Mouse (Mus musculus): Measurements from ENCODE around the gene Spaca3.

Gene Spaca3

DNA sequence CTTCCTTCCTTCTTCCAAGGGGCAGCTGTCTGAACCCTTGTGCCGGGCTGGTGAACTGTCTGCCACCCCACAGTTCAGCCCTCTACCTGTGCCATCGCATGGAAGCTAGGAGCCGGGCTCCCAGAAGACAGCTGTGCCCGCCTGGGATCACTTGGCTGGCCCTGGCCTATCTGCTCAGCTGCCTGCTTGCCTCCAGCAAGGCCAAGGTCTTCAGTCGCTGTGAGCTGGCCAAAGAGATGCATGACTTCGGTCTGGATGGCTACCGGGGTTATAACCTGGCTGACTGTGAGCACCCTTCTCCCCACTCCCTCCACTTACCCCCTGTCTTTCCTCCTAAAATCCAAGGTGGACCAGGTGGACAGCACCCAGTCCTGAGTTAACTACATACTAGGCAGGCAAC is 4.8 kb downstream of the Spaca3 start:
- DNase-seq (ENCODE audit: extremely low read depth, insufficient read length, low spot score) = no peak

DNA sequence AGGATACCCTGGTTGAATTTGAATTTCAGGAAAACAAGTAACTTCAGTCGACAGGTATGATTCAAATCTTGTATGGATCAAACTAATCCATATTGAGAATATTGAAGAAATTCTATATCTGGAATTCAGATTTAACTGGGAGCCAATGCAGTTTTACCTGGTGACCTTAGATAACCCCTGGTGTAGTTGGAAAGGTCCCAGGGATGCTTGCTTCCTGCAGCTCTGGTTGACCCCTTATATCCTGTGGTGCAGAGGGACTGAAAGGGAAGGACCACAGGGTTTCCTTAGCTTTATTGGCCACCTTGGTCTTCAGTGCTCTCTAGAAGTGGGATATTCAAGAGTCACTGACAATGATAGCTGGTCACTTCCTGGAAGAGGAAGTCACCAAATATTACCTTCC is 9.9 kb downstream of the Spaca3 start:
- no peak for DNase-seq (ENCODE audit: extremely low read depth, insufficient read length, low spot score)

DNA sequence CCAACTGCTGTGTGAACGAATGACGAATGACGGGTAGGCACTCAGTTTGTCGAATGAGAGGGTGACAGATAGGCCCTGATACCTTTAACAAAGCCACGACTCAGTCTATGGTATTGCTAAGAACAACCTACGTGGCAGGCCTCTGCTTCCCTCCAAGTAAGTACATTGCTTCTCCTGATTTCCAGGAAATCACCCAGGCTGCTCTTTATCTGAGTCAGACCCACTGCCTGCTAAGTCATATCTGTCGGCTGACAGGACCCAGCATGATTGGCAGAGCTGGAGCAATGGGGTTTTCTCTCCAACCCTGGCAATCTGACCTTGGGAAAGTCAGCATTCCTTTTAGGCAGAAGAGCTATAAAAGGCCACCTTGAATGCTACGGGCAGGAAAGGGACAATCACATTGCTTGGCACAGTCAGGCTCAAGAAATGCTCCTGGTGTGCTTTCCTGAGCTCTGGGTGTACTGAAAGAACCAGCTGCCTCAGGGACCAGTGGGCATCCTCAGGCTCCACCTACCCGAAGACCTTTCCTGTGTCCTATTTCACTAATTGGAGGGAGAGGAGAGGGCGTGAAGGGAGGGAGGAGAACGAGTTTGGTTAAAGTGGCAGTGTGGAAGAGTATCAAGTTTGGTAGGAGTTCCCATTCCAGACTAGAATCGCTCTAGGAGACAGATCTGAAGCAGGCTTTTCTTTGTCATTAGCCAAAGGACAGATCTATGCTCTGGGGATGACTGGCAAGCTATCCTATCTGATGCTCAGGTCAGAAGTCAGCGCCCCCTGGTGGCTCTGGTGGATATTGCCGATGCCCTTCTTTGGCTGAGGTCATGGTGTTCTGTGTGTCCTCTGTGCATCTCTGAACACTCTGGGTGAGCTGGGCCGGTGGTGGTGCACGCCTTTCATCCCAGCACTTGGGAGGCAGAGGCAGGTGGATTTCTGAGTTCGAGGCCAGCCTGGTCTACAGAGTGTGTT is 14.6 kb downstream of the Spaca3 start:
- DNase-seq (ENCODE audit: extremely low read depth, insufficient read length, low spot score) = no peak

DNA sequence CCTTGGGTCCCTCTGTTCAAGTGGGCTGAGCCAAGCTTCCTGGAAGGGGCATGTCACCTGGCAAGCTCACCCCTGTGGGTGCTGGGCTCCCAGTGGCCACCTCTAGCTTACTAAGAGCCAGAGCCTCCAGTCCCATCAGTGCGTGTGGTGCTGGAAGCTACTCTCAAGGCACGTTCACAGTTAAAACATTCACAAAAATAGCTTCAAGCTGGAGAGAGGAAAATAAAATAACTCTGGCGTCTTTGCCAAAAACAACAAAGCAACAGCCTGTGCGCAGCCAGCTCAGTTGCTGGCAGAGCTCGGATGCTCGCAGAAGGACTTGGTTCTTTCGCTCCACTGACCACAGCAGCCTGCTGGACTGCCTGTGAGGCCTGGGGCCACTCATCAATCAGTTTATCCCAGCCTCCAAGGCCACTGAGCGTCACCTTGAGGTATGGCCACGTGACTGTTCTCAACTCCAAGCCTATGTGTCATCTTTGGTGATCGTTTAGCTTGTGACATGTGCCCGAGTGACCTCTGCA is 19.0 kb downstream of the Spaca3 start:
- peak; percentile 58 for DNase-seq (ENCODE audit: extremely low read depth, insufficient read length, low spot score)

DNA sequence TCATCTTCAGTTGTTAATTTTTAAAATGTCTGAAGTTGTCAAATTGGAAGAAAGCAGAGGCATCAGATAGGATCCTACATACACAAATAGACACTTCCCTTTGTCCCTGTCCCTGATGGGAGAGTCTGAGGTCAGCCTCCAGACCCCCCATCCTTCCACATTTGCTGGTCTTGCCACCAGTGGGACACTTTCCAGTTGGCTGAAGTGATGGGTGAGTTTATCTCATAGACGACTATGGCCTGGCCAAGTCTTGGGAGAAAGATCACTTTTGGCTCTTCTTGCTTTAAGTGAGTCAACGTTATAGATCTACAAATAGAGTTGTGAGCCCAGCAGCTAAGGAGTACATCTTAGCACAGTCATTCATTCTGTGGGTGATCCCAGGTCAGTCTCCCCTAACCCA is 19.9 kb downstream of the Spaca3 start:
- DNase-seq (ENCODE audit: extremely low read depth, insufficient read length, low spot score) = no peak

DNA sequence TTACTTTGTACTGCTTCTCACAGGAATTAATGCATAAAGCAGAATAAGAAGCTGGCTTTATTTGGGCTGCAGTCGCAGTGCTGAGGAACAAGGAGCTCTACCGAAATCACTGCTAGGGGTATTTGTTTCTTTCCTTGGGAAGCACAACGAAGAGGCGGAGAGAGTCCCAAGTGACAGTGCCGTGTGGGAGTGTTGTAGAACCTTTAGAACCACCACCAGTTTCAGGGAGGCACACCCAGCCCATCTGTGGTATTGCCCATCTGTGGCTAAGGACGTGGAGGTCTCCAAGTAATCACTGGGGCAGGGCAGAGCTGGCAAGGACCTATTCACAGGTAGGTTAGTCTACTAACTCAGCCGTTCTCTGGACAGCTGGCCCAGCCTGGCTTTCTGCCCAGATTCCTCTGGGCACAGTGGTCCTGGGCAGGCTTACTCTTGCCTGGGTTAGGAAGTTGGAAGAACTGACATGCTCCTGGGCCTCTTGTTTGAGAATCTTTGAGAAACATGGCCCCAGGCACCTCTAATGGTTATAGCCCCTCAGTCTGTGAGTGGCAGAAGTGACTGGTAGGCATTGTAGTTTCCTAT is 24.2 kb downstream of the Spaca3 start:
- DNase-seq (ENCODE audit: extremely low read depth, insufficient read length, low spot score) = no peak

DNA sequence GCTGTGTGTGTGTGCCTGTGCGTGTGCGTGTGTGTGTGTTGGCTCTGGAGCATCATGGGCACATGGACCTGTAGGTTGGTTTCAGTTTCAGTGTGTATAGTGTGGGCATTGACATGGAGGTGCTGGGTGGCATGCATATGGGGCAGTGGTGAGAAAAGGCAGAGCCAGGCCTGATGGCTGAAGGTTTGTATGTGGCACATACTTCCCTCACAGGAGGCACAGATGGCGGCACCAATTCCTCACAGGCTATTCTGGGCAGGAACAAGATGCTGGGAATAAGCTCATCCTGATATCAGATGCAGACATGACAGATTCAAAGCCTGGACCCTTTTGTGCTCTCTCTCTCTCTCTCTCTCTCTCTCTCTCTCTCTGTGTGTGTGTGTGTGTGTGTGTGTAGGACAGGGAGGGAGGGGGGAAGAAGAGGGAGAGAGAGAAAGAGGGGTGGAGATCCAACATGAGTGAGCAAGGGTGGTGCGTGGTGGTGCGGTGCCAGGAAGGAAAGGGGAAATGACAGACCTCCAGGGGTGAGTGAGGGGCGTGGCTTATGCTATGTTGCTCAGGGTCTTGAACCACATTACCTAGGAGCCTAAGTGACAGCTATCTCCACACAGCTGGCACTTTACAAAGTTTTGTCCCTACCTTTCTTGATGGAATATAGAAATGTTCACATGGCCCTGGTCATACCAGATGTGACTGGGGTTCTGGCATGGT is 26.5 kb downstream of the Spaca3 start:
- no peak for DNase-seq (ENCODE audit: extremely low read depth, insufficient read length, low spot score)

DNA sequence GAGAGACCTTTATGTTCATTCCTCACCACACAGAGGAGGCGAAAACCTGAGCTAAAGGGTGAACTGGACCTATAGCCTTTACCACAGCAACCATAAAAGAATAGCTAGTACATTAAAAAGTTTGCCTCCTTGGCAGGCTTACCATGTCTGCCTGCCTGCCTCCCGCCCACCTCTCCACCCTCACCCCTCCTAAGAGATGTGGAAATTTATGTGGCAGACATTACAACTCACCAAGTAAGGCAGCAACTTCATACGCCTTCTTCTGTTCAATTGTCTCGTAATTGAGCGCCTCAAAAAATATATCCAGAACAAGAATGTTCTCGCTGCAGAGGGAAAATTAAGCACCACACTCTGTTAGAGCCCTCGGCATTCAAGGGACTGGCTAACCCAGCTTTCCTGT is 28.2 kb downstream of the Spaca3 start:
- no peak for DNase-seq (ENCODE audit: extremely low read depth, insufficient read length, low spot score)

DNA sequence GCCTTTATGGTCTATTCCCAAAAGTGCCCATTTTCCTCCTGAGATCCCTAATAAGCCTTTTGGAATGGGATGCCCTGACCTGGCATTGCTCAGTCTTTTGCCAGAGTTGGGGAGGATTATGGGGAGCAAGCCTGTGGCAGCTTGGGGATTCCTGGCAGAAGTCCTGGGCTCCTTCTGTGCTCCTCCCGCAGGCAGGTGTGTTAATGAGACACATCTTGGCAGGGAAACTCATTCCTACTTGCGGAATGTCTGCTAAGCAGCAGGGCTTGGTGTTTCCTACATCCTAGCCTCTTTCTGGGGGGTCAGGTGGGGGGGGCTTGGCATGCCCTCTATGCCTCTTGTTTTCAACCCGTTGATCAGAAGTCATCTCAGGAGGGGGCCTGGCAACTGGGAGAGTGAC is 28.9 kb downstream of the Spaca3 start:
- DNase-seq (ENCODE audit: extremely low read depth, insufficient read length, low spot score) = no peak

DNA sequence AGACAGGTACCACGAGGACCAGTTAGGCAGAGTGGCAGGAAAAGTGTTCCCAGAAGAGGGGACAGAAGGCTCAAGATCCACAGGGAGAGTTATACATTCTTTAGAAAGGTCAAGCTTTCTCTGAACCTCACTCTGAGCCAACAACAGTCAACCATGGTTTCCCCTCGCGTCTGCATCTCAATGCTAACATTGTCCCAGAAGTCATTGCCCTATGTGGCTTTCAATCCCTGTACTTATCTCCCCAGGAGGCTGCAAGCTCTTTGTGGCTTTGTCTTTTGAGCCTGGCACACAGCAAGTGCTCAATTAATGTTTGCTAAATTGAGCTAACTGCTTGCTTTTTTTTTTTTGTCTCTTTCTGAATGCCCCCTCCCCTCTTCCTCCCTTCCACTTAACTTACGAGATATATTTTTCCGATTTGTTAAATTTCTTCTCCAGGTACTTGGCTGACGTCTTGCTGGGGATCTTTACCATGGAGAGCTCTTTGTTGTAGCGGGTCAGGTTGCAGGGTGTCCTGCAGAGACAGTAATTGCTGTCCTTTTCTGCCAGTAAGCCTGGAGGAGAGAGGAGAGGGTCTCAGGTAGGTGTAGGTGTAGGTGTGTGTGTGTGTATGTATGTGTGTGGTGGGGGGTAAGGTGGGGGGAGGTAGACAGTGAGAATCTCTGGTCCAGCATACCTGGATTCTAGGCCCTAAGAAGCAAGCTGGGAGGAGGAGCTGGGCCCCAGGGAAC is 31.3 kb downstream of the Spaca3 start:
- DNase-seq (ENCODE audit: extremely low read depth, insufficient read length, low spot score) = no peak

DNA sequence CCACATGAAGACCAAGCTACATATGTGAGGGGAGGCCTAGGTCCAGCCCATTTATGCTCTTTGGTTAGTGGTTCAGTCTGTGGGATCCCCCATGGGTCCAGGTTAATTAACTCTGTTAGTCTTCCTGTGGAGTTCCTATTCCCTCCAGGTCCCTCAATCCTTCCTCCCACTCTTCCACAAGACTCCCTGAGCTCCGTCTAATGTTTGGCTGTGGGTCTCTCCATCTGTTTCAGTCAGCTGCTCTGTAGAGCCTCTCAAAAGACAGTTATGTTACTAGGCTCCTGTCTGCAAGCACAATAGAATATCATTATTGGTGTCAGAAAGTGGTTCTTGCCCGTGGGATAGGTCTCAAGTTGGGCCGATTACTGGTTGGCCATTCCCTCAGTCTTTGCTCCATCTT is 37.7 kb downstream of the Spaca3 start:
- no peak for DNase-seq (ENCODE audit: extremely low read depth, insufficient read length, low spot score)

DNA sequence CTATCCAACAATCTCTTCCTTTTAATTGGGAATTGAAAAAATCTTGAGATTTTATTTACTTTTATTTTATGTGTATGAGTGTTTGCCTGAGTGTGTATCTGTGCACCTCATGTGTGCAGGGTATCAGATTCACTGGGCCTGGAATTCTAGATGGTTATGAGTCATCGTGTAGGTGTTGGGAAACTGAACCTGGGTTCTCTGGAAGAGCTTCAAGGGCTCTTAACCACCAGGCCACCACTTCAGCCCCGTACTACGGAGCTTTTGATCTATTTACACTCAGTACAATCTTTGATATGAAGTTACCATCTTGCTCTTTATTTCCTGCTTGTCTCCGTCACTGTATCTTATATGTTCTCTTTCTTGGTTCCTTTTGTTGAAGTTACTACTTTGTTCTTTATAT is 42.4 kb downstream of the Spaca3 start:
- DNase-seq (ENCODE audit: extremely low read depth, insufficient read length, low spot score) = no peak

DNA sequence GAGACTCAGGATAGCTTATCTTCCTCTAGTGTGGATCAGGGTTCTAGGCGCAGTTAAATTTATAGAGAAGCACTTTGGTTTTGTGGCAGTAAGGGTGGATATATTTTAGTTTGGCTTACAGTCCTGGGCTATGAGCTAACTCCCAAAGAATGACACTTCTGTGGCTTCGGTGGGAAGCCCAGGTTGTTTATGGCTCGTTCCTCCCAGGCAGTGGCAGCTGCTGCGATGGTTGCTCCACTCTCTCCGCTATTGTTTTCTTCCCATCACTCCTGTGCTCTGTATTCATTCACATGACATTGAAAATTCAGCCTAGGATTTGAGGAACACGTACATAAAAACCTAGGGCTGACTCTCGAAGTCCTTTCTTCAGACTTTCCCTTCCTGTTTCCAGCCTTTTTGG is 44.5 kb downstream of the Spaca3 start:
- no peak for DNase-seq (ENCODE audit: extremely low read depth, insufficient read length, low spot score)

DNA sequence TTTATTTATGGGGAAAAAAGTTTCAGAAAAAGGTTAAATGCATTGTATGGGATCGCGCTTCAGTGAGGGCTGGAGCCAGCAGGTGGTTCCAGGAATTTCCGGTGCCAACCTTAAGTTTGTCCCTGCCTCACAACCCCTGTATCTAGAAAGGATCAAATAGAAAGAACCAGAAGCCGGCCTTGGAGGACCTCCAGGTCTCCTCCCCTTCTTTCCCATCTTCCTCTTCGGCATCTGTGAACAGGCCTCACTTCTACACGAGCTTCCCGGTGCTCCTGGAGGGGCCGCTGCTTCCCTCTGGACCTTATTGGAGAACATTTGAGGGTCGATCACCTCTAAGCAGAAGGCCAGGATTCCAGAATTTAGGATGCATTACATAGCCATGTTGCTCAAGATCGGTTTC is 45.3 kb downstream of the Spaca3 start:
- no peak for DNase-seq (ENCODE audit: extremely low read depth, insufficient read length, low spot score)

DNA sequence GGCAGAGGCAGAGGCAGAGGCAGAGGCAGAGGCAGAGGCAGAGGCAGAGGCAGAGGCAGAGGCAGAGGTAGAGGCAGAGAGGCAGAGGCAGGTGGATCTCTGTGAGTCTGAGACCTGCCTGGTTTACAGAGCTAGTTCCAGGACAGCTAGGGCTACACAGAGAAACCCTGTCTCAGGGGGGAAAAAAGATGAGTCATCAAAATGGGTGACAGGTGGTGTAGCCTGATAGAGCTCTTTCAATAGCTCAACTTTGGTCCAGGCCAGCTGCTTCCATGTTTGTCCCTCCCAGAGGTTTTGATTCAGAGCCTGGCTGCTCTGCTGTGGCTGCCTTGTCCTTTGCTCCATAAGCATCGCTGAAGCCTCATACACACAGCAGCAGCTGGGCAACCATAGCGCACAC is 46.4 kb downstream of the Spaca3 start:
- DNase-seq (ENCODE audit: extremely low read depth, insufficient read length, low spot score) = no peak

DNA sequence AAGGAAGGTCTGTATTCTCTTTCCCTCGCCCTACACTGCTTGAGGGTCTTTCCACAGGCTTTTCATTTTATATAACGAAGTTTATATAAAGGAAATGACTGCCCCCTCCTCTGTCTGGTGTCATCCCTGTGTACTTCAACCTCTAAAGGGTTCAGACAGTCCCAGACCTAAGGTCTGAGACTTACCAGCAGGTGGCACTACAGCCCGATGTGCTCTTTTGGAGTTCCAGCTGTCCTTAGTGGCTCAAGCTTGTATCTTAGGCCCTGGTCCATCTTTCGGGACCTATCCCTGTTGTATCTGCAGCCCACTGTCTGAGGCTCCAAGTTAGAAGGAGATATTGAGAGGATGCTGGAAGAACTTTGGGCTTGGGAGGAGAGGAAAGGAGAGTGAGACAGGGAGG is 48.3 kb downstream of the Spaca3 start:
- DNase-seq (ENCODE audit: extremely low read depth, insufficient read length, low spot score) = no peak

DNA sequence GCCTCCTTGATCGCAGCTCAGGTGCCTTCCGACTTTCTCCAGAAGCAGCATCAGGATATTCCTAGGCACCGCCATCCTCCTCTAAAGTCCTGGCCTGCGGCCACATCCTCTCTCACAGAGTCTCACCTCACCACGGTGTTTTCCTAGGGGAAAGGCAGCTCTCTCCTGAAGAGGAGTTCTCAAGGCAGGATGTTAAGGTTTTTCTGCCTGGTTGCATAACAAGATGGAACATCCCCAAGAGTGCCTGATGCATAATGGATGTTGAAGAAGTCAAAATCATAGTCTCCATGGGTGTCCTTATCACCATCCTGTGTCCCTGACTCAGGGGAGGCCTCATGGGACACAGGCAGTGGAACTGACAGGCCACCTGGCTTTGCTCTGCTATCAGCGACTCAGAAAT is 49.7 kb downstream of the Spaca3 start:
- no peak for DNase-seq (ENCODE audit: extremely low read depth, insufficient read length, low spot score)

DNA sequence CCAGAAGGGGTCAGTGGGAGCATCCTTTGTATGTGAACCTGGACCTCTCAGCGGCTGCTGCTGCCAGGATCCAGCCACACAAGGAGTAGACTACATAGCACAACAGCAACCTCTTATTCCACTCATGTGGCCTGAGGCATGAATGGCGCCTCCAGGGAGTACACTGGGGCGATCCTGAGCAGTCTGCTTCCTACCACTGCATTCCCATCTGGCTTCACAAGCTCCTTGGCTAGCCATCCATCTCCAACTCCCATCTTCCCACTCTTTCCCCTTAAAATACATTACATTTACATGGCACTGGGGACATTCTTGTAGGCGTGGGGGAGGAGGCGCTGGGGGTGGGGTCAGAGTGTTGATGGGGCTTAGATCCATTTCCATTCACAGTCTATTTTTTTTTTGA is 54.6 kb downstream of the Spaca3 start:
- DNase-seq (ENCODE audit: extremely low read depth, insufficient read length, low spot score) = no peak

DNA sequence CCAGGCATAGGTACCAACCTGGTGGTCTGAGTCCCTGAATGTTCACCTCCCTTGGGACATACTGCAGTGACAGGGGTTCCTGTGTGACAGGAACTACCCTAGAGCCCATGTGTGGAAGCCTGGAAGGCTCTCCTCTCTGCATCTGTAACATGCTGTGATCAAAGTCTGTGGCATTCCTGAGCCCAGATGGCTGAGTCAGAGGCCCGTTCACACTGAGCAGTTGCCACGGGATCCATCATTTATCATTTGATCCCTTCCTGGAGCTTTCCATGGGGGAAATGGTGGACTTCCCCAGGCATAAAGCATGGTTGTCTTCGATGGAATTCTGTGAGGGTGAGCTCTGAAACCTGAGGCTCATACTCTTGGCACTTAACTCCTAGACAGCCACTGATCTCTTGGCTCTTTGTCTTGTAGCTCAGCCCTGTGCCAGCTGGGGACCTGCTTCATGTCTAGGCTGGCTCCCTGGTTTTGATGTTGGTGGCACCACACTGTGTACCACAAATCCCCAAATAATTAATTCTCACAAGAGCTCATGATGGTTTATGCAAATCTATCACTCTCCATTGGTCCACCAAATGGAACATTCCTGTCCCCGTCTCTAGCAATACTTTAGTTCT is 55.4 kb downstream of the Spaca3 start:
- DNase-seq (ENCODE audit: extremely low read depth, insufficient read length, low spot score) = no peak

All from 3134 (cell line).